Mouse (Mus musculus) c-Kit-positive CD71-positive TER-119-negative erythroid progenitor cells, embryonic 14.5 days (primary cell): ENCODE measurements at regions not wholly inside any gene's neighbourhood (a gene's known extent, or its start where the extent isn't known, plus 50 kb on each side); places are given as distances from the start of the nearest gene placed in this dataset.

ENCODE experiments used
- DNase-seq: peaks from one replicate; pipeline ENCODE4 v3.0.0-alpha.2; 2013; ENCODE audit warnings: low read depth

DNA sequence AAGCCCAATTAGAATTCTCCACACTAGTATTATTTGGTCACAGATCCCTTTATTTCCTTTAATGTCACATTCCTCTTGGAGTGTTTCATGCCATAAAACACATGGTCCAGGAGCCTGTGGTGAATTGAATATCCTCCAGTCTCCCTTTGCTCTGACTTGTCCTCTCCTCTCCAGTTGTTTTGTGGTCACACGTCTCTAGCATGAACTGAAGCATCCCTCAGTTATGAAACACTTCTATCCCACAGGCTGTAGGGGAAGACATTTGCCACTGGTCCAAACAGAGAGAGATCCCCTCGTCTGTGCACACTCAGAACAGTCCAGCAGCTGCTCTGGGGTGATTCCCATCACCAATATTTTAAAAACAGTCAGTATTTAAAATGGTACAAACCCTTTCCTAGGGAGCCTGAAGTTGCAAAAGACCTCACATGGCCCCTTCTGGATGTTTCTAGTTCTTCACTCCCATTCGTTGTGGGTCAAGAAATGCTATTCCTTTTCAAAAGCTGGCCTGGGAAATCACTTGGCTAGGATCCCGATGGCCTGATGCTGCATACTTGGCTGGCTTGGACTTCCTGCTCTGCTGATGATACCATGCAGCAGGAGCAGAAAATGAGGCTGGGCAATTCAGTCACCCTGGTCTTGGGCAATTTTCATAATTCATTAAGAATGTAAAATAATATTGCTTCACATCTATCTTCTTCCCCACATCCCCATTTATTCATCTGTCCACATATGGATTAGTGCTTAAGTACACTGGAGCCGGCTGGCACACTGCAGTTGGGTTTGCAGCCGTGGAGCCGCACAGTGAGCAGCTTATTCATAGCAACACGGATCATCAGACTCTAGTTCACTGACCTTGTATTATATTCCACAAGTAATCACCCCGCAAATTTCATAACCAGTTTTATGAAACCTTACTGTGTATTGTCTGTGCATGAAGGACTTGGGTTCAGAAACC lies 83.1 kb upstream of the Adamts9 start:
- DNase-seq, result no peak

DNA sequence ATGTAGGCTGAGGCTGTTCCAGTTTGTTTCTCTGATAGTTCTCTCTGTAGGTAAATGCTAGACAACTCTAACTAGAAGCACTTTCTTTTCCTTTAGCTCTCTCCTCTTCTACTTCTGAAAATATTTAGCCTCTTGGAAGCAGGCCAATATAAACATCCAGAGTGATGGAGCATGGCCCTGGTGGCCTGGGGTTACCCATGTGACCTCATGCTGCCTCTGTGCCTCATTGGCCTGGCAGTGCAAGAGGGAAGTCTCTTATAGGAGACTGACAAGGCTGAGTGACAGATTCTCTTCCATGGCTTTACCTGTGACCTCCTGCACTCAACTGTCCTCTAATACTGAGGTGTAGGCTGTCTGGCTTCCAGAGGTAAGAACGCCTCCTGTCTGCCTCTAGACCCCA lies 71.2 kb upstream of the Adamts9 start:
- no peak for DNase-seq

DNA sequence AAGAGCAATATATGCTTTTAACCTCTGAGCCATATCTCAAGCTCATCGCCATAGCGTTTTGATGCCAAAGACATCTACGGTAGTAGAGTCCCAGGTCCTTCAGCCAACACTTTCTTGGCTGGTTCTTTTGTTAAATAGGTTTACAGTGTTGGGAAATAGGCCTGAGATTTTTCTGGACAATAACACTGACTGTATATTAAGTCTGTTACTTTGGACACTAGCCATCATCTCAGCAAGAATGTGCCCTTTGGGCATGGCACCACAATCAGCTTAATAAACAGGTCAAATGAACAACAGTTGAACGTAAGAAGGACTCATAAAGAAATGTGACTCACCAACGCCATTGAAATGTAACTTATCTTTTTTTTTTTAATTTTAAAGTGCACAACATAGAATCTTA lies 68.6 kb upstream of the Adamts9 start:
- no peak for DNase-seq

DNA sequence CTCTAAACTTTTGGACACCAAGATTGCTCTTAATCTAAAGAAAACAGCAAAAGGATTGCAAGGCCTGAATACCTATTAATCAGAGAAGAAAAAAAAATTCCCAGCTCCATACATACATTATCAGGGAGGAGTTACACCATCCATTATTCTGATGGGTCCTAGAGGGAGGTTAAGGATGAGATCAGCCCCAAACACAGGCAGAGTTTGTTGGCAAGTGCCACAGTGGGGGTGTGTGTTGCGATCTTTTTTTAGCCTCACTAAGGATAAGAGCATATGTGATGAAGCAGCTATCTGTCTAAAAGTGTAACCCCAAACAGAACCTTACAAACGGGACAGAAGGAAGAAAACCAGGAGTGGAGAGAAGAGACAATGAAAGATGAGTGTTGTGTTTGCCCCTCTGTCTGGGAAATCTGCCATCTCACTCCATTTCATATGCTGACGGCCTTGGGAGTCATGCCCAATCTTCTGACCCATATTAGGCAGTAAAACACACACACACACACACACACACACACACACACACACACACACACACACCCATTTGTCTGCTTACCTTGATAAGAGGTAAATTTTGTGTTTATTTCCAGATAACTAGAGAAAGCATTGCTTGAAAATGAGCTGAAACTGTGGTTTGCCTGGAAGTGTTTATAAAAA lies 61.4 kb upstream of the Adamts9 start:
- DNase-seq, result no peak

DNA sequence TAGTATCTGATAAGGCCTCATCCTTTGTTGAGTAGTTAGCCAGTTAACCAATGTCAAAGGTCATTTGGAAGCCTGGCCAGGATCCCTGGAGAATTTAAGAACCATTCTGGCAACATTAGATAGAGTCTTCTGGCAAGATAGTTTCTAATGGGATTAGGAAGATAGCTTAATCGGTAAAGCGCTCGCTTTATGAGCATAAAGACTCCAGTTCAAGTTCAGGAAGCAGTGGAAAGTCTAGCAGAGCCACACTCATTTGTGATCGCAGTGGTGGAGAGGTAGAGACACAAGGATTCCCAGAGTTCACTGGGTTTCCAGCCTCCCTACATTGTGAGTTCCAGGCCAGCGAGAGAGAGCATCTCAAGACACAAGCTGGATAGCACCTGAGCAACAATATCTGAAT lies 60.5 kb upstream of the Adamts9 start:
- DNase-seq, result no peak

DNA sequence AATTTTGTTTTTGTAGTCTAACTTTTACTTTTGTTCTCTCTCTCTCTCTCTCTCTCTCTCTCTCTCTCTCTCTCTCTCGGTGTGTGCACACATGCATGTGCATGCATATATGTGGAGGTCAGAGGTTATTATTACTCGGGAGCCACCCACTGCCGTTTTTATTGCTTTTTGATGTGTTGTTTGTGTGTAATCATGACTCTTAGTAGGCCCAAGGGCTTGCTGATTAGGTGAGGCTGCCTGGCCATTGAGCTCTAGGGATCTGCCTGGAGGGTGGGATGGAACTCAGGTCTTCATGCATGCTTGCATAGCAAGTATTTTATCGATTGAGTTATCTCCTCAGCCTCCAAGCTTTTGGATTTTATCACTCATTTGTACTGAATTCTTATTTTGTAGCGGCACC lies 50.4 kb upstream of the Adamts9 start:
- DNase-seq, result no peak
